Mouse (Mus musculus) cortical plate, adult 2 months (tissue): ENCODE results near the gene Erg.

ENCODE experiments used
- CTCF ChIP-seq: fragments of 200-500 bp; IDR thresholded peaks from 2 replicates; pipeline ENCODE4 v1.5.1; 2011; ENCODE audit warnings: mild to moderate bottlenecking, control low read depth, low read length; ENCODE audit not compliant: insufficient read depth; ENCODE audit errors: extremely low read depth
- POLR2A ChIP-seq: fragments of 200-500 bp; IDR thresholded peaks from 2 replicates; pipeline ENCODE4 v1.6.1; 2011; ENCODE audit warnings: mild to moderate bottlenecking, low read length, control low read depth; ENCODE audit not compliant: insufficient read depth; ENCODE audit errors: extremely low read depth

DNA sequence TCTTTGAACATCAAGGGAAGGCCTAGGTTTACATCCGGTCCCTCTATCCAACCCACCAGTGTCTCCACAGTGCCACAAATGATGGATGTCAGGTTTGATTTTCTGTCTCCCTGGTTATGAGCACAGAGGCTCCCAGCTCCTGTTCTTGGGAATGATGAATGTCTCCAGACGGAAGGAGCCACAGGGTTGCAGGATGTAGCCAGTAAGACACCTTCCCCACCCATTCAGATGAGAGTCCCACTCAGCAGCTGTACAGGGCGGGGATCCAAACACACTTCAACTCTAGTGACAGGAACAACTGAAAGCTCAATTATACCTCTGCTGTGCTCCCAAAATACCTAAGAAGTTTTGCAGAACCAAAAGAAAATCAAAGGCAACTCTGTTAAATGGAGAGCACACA is 51.2 kb downstream of the Erg start:
- no peak for TF ChIP-seq CTCF
- no peak for TF ChIP-seq POLR2A
